Mouse (Mus musculus) heart, embryonic 16.5 days (tissue): ENCODE results near the gene Pfkfb3. TPM values are rescaled to one million over a fixed set of nuclear protein-coding genes. Genes with fewer than 3 reads are reported as not detected.
A peak's percentile ranks its signal among the peaks of the same experiment; 100 is the strongest.

ENCODE experiments used
- ATAC-seq: fragments of 200-750 bp; cut with Nextera tagmentation; replicated peaks from 2 replicates; pipeline ENCODE4 v1.8.0; 2017; ENCODE audit warnings: moderate number of reproducible peaks; ENCODE audit not compliant: insufficient read depth, low FRiP score; ENCODE audit errors: extremely low read depth
- H3K27ac ChIP-seq: fragments of 300-500 bp; sonication (generic); 2 replicates; pipeline ENCODE4 v1.5.1; 2014; ENCODE audit warnings: mild to moderate bottlenecking, low read length, control low read depth, moderate library complexity
- H3K27me3 ChIP-seq: fragments of 300-500 bp; sonication (generic); 2 replicates; pipeline ENCODE4 v1.6.1; 2014; ENCODE audit warnings: low read length, mixed read lengths; ENCODE audit not compliant: control insufficient read depth, insufficient read depth
- H3K36me3 ChIP-seq: fragments of 300-500 bp; sonication (generic); 2 replicates; pipeline ENCODE4 v1.6.1; 2014; ENCODE audit not compliant: control insufficient read depth, insufficient read depth
- H3K4me1 ChIP-seq: fragments of 300-500 bp; sonication (generic); 2 replicates; pipeline ENCODE4 v1.6.1; 2014; ENCODE audit warnings: low read length, mixed read lengths; ENCODE audit not compliant: control insufficient read depth, insufficient read depth
- H3K4me2 ChIP-seq: fragments of 300-500 bp; sonication (generic); 2 replicates; pipeline ENCODE4 v1.6.1; 2014; ENCODE audit warnings: low read depth, mild to moderate bottlenecking, control low read depth, low read length
- H3K4me3 ChIP-seq: fragments of 300-500 bp; sonication (generic); 2 replicates; pipeline ENCODE4 v1.5.1; 2014; ENCODE audit warnings: mild to moderate bottlenecking, control low read depth, low read length
- H3K9ac ChIP-seq: fragments of 300-500 bp; sonication (generic); 2 replicates; pipeline ENCODE4 v1.6.1; 2014; ENCODE audit warnings: low read length, control low read depth
- H3K9me3 ChIP-seq: fragments of 300-500 bp; sonication (generic); replicated peaks from 2 replicates; pipeline ENCODE4 v1.6.1; 2016; ENCODE audit warnings: low read length; ENCODE audit not compliant: control insufficient read depth
- whole genome bisulfite sequencing: fragments of 180-500 bp; shearing (Covaris S2); extraction: QIAGEN DNeasy Blood & Tissue Kit; methylation state at CpG from one replicate; pipeline ENCODE4 v1.1.7; 2014; 5-methylcytosine and 5-hydroxymethylcytosine counted together
- polyA plus RNA-seq: library from polyadenylated mRNA; unstranded; fragments of >200 nt; fragmentation: Nextera tagmentation; extraction: Ambion mirVana; gene quantifications from 2 replicates; pipeline ENCODE4 v1.2.1, GENCODE M21; 2015

The Pfkfb3 gene
- polyA plus RNA-seq, 1 experiment from 2014 or later, result 9.5 TPM

DNA sequence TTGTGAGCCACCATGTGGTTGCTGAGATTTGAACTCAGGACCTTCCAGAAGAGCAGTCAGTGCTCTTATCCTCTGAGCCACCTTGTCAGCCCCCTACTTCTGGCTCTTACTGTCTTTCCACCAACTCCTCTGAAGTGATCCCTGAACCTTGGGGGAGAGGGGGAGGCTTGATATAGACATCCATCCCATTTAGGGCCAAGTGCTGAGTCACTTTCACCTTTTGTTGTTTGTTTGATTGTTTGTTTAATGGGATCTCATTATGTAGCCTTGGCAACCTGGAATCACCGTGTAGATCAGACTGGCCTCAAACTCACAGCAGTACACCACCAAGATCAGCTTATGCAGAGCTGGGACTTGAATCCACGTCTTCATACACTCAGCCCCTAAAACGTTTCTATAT lies 3.4 kb upstream of the Pfkfb3 start:
- Histone ChIP-seq H3K27me3 (no peaks in the 10 kb centered on the region), H3K4me2 (no peak overlapping the region), H3K4me3 (no peak overlapping the region), H3K36me3 (no peaks in the 10 kb centered on the region), H3K27ac (no peak overlapping the region), H3K9me3 (no peaks in the 10 kb centered on the region), H3K4me1 (peaks cover 7% of the 10 kb centered on the region), H3K9ac (no peak overlapping the region)
- no peak for ATAC-seq
- 57% methylated on average over 3 of the region's 3 CpGs for WGBS

DNA sequence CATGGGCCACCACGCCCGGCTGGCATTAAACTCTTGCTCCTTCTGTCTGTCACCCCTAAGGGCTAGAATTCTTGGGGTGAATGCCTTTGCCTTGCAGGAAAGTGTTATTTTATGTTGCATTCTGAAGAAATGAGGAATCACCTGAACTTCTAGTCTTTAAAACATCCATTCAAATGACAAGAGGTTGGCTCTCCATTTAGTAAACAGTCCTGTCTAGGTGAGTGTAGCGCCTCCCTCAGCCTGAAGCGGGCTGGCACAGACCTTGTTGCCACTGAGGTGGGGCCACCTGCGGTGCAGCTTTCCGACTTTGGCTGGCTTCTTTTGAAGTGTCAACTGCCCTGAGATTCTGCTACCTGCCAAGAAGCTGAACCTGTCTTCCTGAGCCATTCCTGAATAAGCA lies 1.4 kb upstream of the Pfkfb3 start:
- Histone ChIP-seq H3K4me1 (peaks cover 7% of the 10 kb centered on the region), H3K9me3 (no peaks in the 10 kb centered on the region), H3K36me3 (no peaks in the 10 kb centered on the region), H3K27me3 (no peaks in the 10 kb centered on the region), H3K4me3 (no peak overlapping the region), H3K9ac (no peak overlapping the region), H3K4me2 (no peak overlapping the region), H3K27ac (no peak overlapping the region)
- 63% methylated on average over 6 of the region's 6 CpGs for WGBS
- ATAC-seq, result no peak

DNA sequence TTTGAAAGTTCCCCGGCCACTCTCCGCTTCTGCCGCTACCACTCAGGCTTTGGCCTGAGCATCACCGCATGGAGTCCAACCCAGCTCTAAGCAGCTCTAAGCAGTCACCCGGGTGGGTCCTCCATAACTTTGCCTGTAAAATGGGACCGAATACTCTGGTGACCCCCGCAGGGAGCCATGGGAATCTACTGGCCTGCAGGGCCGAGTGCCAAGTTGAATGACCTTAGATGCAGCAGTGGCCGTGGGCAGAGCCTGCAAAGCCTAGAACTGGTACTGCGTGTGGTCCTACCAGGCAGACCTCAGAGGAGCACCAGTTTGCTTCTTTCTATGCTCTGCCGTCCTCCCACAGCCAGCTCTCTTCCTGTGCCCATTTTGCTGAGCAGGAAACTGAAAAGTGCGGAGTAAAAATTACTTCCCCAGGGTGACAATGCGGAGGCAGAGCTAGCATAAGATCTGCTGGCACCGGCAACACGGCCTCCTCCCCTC lies 868 bp downstream of the Pfkfb3 start:
- Histone ChIP-seq H3K4me2 (peak overlapping the region; percentile 97), H3K9ac (peak overlapping the region; percentile 79), H3K4me1 (peaks cover 7% of the 10 kb centered on the region), H3K9me3 (no peaks in the 10 kb centered on the region), H3K4me3 (peak overlapping the region; percentile 71), H3K27me3 (no peaks in the 10 kb centered on the region), H3K27ac (peak overlapping the region; percentile 49), H3K36me3 (no peaks in the 10 kb centered on the region)
- ATAC-seq, result peak; percentile 17
- WGBS, result 6% methylated on average over 15 of the region's 15 CpGs

DNA sequence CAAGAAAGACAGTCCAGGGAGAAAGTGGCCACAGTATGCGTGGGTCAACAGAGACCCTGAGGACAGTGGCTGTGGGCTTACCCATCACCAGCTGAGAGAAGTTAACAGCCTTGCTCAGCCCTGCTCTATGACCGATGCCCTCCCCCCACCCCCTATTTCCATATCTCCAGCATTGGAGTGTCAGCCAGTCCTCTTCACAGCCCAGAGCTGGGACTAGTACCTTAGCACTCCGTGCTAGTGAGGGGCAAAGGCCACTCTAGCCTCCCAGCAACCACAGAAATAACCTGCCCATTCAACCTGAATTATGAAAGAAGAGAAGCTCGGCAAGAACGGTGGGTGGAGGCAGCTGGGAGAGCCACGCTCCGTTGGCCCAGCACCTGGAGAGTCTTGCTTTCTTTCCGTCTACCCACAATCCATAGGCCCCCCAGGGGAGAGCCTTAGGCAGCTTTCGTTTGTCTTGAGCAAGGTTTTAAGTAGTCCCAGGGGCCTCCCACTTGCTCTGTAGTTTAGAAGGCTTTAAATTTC lies 1.5 kb downstream of the Pfkfb3 start:
- Histone ChIP-seq H3K4me2 (peak overlapping the region; percentile 97), H3K4me1 (peaks cover 7% of the 10 kb centered on the region), H3K4me3 (peak overlapping the region; percentile 71), H3K9me3 (no peaks in the 10 kb centered on the region), H3K9ac (peak overlapping the region; percentile 7; the same call in 1 of the 2 replicates), H3K36me3 (no peaks in the 10 kb centered on the region), H3K27me3 (no peaks in the 10 kb centered on the region), H3K27ac (no peak overlapping the region)
- WGBS, result 23% methylated on average over 9 of the region's 9 CpGs
- ATAC-seq, result no peak

DNA sequence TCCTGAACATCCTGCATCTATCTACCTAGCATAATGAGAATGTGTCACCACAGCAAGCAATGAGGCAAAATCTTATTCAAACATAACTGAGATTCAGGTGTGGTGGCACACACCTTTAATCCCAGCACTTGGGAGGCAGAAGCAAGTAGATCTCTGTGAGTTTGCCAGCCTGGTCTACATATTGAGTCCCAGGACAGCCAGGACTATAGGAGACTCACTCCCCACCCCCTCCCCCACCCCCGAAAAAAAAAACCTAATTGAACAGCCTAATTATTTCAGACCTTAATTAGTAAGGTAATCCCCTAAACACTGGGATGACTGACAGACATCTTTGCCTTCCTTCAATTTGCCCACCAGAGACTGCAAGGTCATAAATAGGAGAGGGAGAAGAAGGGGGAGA lies 2.2 kb downstream of the Pfkfb3 start:
- Histone ChIP-seq H3K27me3 (no peaks in the 10 kb centered on the region), H3K4me3 (no peak overlapping the region), H3K27ac (no peak overlapping the region), H3K4me2 (no peak overlapping the region), H3K36me3 (no peaks in the 10 kb centered on the region), H3K4me1 (peaks cover 7% of the 10 kb centered on the region), H3K9me3 (no peaks in the 10 kb centered on the region), H3K9ac (no peak overlapping the region)
- WGBS, result 50% methylated on average over 1 of the region's 1 CpGs
- no peak for ATAC-seq

DNA sequence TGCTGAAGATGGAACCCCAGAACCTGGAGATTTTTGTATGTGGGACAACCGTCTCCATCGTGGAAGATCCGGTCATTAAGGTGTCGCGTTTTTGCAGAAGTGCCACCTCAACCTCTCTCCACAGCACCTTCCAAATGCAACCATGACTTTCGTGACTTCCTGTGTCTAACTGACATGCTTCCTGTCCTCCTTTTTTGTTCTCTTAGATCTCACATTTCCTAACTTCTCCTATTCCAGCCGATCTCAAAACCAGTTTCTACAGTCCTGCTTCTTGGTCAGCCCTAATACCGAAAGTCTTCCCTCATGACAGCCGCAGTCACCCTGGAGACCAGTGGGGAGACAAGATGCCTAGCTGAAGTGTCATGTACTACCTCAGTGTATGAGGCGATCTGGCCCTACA lies 5.4 kb downstream of the Pfkfb3 start:
- ATAC-seq, result no peak
- H3K4me3 ChIP-seq, result no peak overlapping the region
- 76% methylated on average over 10 of the region's 10 CpGs for WGBS
- no peaks in the 10 kb centered on the region for H3K36me3 ChIP-seq
- H3K27me3 ChIP-seq, result no peaks in the 10 kb centered on the region
- H3K4me2 ChIP-seq, result no peak overlapping the region
- peaks cover 12% of the 10 kb centered on the region for H3K4me1 ChIP-seq
- H3K27ac ChIP-seq, result no peak overlapping the region
- H3K9me3 ChIP-seq, result no peaks in the 10 kb centered on the region
- H3K9ac ChIP-seq, result no peak overlapping the region

DNA sequence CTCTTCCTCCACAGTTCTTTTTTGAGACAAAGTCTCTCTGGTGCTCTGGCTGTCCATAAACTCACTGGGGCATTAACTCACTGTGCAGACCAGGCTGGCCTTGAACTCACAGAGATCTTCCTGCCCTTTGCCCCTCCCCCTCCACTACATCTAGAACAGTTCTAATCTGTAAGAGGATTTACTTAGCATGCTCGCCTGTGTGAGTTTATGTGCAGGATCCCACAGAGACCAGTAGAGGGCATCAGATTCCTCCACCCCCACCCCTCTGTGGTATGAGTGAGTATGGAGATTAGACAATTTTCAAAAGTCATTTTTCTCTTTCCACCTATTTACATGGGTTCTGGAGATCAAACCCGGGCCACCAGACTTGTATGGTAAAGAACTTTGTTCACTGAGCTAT lies 6.3 kb downstream of the Pfkfb3 start:
- 72% methylated on average over 2 of the region's 2 CpGs for WGBS
- peaks cover 5% of the 10 kb centered on the region; the same call in 1 of the 2 replicates for H3K4me1 ChIP-seq
- no peak overlapping the region for H3K4me2 ChIP-seq

DNA sequence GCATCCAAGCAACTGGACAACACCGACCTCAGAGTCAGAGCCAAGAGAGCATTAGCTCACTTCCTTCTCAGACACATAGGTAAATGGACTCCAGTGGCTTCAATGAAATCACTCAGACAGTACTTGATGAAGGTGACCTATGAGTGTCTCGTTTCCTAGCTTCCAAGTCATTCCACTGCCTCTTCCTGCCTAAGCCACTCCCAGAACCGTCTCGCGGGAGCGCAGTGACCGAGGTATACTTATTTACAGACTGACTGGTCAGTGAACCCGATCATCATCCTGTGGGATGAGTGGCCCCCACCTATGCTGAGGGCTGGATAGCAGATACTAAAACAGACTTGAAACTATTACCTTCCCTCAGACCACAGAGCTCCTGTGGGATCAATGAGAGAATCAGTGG lies 7.8 kb downstream of the Pfkfb3 start:
- Histone ChIP-seq H3K36me3 (no peaks in the 10 kb centered on the region), H3K27me3 (no peaks in the 10 kb centered on the region), H3K27ac (no peak overlapping the region), H3K4me1 (0 out of 2 replicates have a peak, but pooled peaks cover 5% of the 10 kb centered on the region), H3K4me3 (no peak overlapping the region), H3K9me3 (no peaks in the 10 kb centered on the region), H3K4me2 (no peak overlapping the region), H3K9ac (no peak overlapping the region)
- no peak for ATAC-seq
- WGBS, result 67% methylated on average over 8 of the region's 8 CpGs

More for the DNA sequence above, 6.3 kb downstream of the Pfkfb3 start:
- H3K4me3 ChIP-seq, result no peak overlapping the region
- no peaks in the 10 kb centered on the region for H3K36me3 ChIP-seq
- no peak for ATAC-seq
- H3K27ac ChIP-seq, result no peak overlapping the region
- H3K27me3 ChIP-seq, result no peaks in the 10 kb centered on the region
- no peaks in the 10 kb centered on the region for H3K9me3 ChIP-seq
- H3K9ac ChIP-seq, result no peak overlapping the region

DNA sequence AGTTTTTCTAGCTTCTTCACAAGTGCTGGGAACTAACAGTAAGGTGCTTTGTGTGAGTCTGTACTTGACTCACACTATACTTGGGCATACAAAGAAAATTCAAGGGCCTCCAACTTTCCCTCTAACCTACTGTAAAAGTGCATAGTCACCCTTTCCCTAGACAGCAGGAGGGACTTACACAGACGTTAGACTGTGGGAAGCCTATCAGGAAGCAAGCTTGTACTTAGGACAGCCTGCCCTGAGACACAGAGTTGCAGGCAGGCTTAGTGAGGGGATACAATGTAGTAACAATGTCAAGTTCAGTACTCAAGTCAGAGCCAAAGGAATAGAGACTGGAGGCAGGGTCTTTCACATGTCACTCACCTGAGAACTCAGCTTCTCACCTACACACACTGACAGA lies 8.5 kb downstream of the Pfkfb3 start:
- 0 out of 2 replicates have a peak, but pooled peaks cover 5% of the 10 kb centered on the region for H3K4me1 ChIP-seq
- no peaks in the 10 kb centered on the region for H3K9me3 ChIP-seq
- no peak for ATAC-seq
- no peak overlapping the region for H3K4me2 ChIP-seq
- H3K27ac ChIP-seq, result no peak overlapping the region
- 10% methylated on average over 1 of the region's 1 CpGs for WGBS
- no peaks in the 10 kb centered on the region for H3K27me3 ChIP-seq
- no peaks in the 10 kb centered on the region for H3K36me3 ChIP-seq
- no peak overlapping the region for H3K9ac ChIP-seq
- no peak overlapping the region for H3K4me3 ChIP-seq
